Mouse (Mus musculus): ENCODE measurements around the gene Stxbp5l.
"Not testable (repeated sequence)": the region's sequence is repeated elsewhere in the genome, so short reads cannot be mapped to it uniquely, and the experiment has no call there.

Gene Stxbp5l

DNA sequence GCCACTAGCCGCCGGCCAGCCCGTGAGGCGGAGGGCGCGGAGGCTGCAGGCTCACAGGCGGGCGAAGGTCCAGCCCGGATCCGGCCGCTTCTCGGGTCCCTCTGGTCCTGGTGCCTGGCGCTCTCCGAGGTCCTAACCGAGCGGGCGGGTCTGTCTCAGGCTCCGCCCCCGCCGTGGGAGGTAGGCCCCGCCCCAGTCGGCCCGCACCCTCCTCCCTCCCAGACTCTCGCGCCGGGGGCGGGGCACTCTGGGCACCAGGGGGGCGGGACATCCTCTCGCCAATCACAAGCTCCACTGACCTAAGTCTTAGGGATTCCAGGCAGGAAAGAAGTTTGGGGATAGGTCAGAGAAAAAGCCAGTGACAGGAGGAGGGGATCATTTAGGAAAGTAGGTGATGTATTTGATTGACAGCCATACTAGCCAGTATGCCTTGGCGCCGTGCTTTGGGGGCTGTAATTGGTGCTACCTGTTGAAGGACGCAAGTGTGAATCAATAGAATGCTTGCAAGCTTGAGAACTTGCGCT is at the start of gene Stxbp5l:
Gene Stxbp5l, minus strand, starts transcription at position 142 of the 524 bp plus-strand sequence.
- peak; percentile 94 to 99 for DNase-seq

- DNase-seq: peak; percentile 74 to 81
Observed at GRCm38 (mm10) chr16:37433418-37434204, 48.8 kb upstream of the Stxbp5l start.

DNA sequence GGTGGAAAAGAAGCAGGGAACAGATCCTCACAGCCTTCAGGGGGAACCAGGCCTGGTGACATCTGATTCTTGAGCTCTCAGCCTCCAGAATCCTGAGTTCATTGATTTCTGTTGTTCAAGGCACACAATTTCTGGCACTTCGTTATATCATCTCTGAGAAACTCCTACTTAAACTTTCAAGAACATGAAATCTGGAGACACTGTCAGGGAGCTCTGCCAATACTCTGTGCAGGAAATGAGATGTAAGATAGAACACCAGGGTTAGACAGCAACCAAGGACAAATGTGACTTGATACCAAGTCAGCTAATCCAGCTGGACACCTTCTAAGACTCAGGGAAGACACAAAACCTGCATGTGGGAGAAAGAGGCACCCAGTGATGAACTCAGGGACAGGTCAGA is 40.7 kb upstream of the Stxbp5l start:
- no peak for DNase-seq

- peak in 1 of 2 experiments; percentile 40 for DNase-seq
Observed at GRCm38 (mm10) chr16:37422874-37423273, 38.1 kb upstream of the Stxbp5l start.

DNA sequence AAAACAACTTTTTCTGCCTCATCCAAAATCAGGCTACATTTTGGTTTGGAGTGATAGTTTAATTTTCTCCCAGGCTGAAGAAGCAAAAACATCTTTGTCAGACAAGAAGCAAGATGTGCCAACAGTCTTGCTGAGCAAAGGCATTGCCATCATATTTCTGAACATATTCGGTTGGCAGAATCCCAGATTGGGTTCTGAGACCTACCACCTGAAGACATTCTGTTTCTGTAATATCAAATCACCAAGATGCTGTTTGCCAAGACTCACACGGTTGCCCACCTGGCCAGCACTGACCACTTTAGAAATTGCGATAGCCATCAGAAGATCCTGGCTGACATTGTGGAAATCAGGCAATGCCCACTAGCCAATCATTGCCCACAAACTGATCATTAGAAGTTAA is 37.1 kb upstream of the Stxbp5l start:
- peak; percentile 30 to 43 for DNase-seq

- DNase-seq: no peak
Observed at GRCm38 (mm10) chr16:37420512-37420911, 35.8 kb upstream of the Stxbp5l start.

DNA sequence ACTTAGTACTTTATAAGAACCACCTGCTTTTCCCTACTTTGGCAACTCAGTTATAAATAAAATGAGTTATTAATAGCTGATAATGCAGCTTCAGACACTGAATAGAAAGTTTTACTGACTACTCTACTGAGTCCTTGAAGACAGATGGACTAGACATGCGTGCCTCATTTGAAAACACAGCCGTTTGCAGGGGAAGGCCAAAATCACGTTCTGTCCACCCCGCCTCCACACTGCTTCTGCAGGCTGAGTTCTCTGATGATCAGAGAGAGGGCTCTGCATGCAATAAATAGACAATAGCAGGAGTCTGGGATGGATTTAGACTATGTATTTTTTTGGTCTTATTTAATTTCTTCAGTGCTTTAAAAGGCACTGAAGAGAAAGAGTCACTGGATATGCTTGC is 20.8 kb upstream of the Stxbp5l start:
- no peak for DNase-seq

- no peak for DNase-seq
Observed at GRCm38 (mm10) chr16:37404922-37405321, 20.2 kb upstream of the Stxbp5l start.

- no peak for DNase-seq
Observed at GRCm38 (mm10) chr16:37389964-37390363, 5.2 kb upstream of the Stxbp5l start.

GRCm38 (mm10) chr16:37389201-37389905 is 4.6 kb upstream of the Stxbp5l start:
- DNase-seq: no peak

GRCm38 (mm10) chr16:37384369-37384768 is 393 bp downstream of the Stxbp5l start:
- peak; percentile 79 to 81 for DNase-seq

DNA sequence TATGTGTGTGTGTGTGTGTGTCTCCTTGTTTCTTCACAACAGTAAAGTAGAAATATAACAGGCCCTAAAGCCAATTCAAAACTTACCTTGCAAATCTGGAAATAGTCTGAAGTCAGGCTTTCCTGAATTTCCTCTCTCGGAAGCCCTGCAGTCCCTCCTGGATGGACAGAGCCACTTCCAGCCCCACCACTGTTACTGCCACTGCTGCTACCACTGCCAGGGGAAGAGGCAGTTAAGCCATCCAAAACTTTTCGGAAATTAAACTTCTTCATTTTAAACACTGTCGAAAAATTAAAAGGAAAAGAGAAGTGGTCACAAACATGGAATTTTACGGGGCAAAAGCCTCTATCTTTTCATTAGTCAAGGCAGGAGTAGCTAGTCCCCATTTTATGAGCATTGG is 1.3 kb downstream of the Stxbp5l start:
- DNase-seq: peak; percentile 42 to 43

- DNase-seq: no peak
Observed at GRCm38 (mm10) chr16:37372716-37373115, 12.0 kb downstream of the Stxbp5l start.

- DNase-seq: peak; percentile 64 to 66
Observed at GRCm38 (mm10) chr16:37367426-37367825, 17.3 kb downstream of the Stxbp5l start.

DNA sequence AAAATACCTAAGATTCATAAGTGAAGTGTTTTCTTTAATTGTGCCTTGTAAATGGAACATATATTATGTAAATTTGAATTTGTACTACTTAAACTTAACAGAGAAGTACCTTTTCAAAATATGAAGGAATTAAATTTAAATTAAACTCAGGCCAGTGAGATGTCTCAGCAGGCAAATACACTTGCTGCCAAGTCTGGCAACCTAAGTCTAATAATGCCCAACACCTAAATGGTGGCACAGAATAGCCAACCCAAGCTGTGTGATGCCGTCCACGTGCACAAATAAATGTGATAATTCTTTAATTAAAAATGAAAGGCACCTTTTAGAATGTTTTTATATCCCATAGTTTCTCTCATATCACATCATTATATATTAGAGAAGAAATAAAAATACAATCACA is 20.8 kb downstream of the Stxbp5l start:
- DNase-seq: peak in 1 of 2 experiments; percentile 41

DNA sequence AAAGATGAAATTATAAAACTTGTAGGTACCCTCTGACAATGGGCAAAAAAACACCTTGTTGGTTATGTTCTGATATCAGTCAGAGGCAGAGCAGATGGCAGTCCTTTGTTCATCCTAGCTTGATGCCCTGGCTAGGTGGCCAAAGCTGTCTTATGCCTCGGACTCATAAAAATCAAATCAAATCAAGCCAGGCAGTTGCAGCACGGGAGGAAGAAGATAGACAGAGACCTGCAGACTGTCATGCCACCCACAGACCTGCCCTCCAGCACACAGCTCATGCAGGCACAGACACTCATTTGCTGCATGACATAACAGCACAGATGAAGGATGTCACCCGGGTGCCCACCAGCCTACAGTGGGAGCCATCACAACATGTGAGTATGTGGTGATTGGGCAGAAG is 29.1 kb downstream of the Stxbp5l start:
- DNase-seq: peak; percentile 57 to 66

- DNase-seq: no peak
Observed at GRCm38 (mm10) chr16:37347092-37347491, 37.7 kb downstream of the Stxbp5l start.

DNA sequence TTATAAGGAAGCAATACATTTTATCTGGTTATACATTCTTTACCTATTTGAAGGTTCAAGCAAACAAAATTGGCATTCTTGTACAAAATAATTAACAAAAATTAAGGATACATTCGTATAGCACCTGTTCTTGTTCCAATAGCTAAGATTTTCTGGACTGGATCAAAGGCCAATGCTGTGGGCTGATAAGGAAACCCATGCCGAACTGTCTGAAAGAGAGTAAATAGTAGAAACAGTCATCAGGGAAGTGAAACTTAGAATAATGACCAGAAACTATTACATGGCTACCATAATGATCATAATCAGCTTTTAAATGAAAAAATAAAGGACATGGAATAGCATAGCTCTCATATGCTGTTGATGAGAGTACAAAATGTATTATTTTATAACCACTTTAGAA is 39.8 kb downstream of the Stxbp5l start:
- no peak for DNase-seq

DNA sequence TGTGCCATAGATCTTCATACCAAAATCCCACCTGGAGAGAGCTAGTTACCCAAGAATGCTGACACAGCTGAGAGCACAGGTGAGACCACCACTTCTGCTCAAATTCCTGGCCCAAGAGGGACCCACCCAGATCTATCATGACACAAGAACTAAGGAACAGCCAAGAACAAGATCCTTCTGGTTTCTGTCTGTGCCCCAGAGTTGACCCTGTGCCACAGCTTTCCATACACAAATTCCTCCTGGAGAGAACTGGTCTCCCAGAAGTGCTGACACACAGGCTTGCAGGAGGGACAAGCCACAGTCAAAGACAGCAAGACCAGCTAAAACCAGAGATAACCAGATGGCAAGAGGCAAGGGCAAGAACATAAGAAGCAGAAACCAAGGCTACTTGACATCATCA is 43.3 kb downstream of the Stxbp5l start:
- DNase-seq: not testable (repeated sequence)

DNA sequence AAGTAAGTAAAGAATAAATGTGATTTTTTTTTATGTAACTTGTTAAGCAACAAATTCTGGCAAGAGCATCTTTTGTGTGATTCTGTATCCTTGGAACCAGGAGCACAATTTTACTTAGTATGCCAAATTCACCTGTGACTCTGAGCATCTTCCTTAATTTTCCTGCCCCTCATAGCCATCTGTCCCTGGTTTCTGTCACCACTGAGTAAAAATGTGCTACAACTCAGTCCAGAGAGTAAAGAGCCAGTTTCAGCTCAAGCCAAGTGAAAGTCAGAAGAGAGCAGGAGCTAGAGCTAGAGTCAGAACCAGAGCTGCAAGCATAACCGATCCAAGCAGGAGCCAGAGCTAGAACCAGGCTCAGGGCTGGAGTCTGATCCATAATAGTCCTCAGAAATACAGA is 46.6 kb downstream of the Stxbp5l start:
- DNase-seq: peak; percentile 41 to 58

GRCm38 (mm10) chr16:37337529-37337928 is 47.2 kb downstream of the Stxbp5l start:
- peak; percentile 50 to 61 for DNase-seq

- DNase-seq: peak; percentile 49 to 60
Observed at GRCm38 (mm10) chr16:37304441-37304840, 80.3 kb downstream of the Stxbp5l start.

DNA sequence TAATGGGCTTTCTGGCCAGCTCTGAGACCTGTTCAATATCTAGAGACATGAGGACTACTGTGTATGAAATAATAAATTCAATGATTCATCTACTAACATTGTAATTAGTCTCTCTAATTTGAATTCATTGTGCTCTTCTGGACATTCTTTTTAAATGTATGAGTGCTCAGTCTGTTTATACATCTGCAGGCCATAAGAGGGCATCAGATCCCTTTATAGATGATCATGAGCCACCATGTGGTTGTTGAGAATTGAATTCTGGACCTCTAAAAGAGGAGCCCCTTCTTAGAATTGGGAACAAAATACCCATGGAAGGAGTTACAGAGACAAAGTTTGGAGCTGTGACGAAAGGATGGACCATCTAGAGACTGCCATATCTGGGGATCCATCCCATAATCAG is 92.2 kb downstream of the Stxbp5l start:
- DNase-seq: peak in 1 of 2 experiments; percentile 48

GRCm38 (mm10) chr16:37280206-37280605 is 104.6 kb downstream of the Stxbp5l start:
- DNase-seq: peak in 1 of 2 experiments; percentile 44
